Mouse (Mus musculus) embryonic fibroblast, embryonic 13.5 days (primary cell): Measurements from ENCODE around the gene Sec14l1.

Source experiments
- CTCF ChIP-seq: IDR thresholded peaks from 2 replicates; pipeline ENCODE4 v1.5.1; 2011; ENCODE audit warnings: mild to moderate bottlenecking, control low read depth, low read length, moderate library complexity, borderline replicate concordance; ENCODE audit not compliant: insufficient read depth
- POLR2A ChIP-seq: IDR thresholded peaks from 2 replicates; pipeline ENCODE4 v1.6.1; 2011; ENCODE audit warnings: low read depth, mild to moderate bottlenecking, control low read depth, low read length, moderate library complexity

DNA sequence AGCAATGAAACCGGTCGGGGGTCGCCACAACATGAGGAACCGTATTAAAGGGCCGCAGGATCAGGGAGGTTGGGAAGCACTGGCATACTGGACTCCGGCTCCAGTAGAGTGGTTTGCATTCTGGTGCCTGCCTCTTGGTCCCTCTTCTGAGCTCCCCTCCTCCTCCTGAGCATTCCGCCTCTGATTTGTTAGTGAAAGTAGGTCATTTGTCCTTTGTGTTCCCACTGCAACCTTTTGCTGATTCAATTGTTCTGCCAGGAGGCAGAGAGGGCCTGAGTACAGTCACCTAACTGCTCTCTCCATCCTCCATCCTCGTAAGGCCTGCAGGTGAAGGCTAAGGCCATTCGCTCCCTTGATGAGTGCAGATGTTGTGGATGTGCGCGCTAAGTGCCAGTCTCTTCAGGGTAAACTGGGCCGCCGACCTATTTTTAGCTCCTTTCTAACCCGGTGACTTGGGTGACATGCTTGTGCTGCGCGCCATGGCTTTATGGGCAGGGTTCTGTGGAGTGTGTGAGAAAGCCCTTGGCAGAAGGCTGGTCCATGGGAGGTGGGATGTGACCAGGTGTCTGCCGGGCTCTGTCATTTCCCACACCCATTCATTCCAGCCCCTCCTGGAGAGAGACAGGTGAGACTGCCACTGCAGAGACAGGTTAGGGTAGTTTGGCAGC is 8.6 kb downstream of the Sec14l1 start:
- TF ChIP-seq POLR2A = no peak
- no peak for TF ChIP-seq CTCF
